Mouse (Mus musculus): Measurements from ENCODE around the gene Dnajc12. TPM values are rescaled to one million over a fixed set of nuclear protein-coding genes. Genes with fewer than 3 reads are reported as not detected.
A peak's percentile ranks its signal among the peaks of the same experiment; 100 is the strongest.

Dnajc12 gene
- 18.4 and 19.9 TPM in 2 replicates for polyA plus RNA-seq (2015; fragmentation: Nextera tagmentation; extraction: Ambion mirVana)

GRCm38 (mm10) chr10:63382372-63383279, at the start of gene Dnajc12:
Dnajc12 (plus strand) TSS chr10:63382443.
- TF ChIP-seq CTCF (IDR thresholded peaks at IDR 0.05; ENCODE audit: low read depth): peak; percentile 87
- H3K4me3 ChIP-seq (replicated peaks; ENCODE audit: low read depth, low read length): peak within 1 kb of the TSS; percentile 53
- ATAC-seq (replicated peaks; ENCODE audit: low FRiP score, low read depth) (peak; percentile 93), DNase-seq (ENCODE audit: low spot score) (peak; percentile 99)
- H3K4me1 ChIP-seq (replicated peaks; ENCODE audit: insufficient read depth, low read length): no peaks in the 10 kb centered on the region
- peak within 1 kb of the TSS; percentile 56 for H3K9ac ChIP-seq (ENCODE audit: low read depth, low read length)
- H3K27ac ChIP-seq: peak within 1 kb of the TSS; percentile 47; the same call in 1 of the 2 replicates
- H3K4me2 ChIP-seq (ENCODE audit: low read length): peak within 1 kb of the TSS; percentile 90
- no peaks in the 10 kb centered on the region for H3K36me3 ChIP-seq (ENCODE audit: insufficient read depth, low read length)
- no peaks in the 10 kb centered on the region for H3K27me3 ChIP-seq (ENCODE audit: insufficient read depth, low read length)
- 1% methylated on average over 28 of the region's 28 CpGs for WGBS
- H3K9me3 ChIP-seq (replicated peaks; ENCODE audit: low read length): no peaks in the 10 kb centered on the region

DNA sequence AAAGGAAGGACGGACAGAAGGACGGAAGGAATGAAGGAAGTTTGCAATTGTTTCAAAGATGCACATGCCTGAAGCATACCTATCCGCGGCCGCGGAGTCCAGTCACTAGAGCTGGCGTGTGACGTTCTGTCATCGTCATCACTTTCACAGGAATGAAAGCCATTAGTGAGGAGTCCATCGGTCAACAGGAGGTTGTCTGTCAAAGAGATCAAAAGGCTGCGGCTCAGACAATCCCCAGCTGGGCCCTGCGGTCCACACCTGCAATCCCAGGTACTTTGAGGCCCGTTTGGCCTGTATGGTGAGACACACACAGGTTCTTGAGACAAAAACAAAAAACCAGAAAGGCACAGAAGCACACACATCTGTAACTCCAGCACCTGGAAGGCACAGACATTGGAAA, 45.3 kb upstream of the Dnajc12 start:
- Histone ChIP-seq H3K27me3 (ENCODE audit: insufficient read depth, low read length) (no peaks in the 10 kb centered on the region), H3K36me3 (ENCODE audit: insufficient read depth, low read length) (0 out of 2 replicates have a peak, but pooled peaks cover 8% of the 10 kb centered on the region), H3K4me1 (replicated peaks; ENCODE audit: insufficient read depth, low read length) (peaks cover 15% of the 10 kb centered on the region), H3K27ac (no peak overlapping the region), H3K9me3 (replicated peaks; ENCODE audit: low read length) (no peaks in the 10 kb centered on the region), H3K4me3 (replicated peaks; ENCODE audit: low read depth, low read length) (peak overlapping the region; percentile 84; the same call in 1 of the 2 replicates), H3K4me2 (ENCODE audit: low read length) (peak overlapping the region; percentile 64), H3K9ac (ENCODE audit: low read depth, low read length) (peak overlapping the region; percentile 20; the same call in 1 of the 2 replicates)
- DNase-seq (ENCODE audit: low spot score) (no peak), ATAC-seq (replicated peaks; ENCODE audit: low FRiP score, low read depth) (no peak)
- WGBS: 55% methylated on average over 13 of the region's 13 CpGs
- TF ChIP-seq CTCF (IDR thresholded peaks at IDR 0.05; ENCODE audit: low read depth): no peak

- Histone ChIP-seq H3K27me3 (ENCODE audit: insufficient read depth, low read length) (no peaks in the 10 kb centered on the region), H3K4me3 (replicated peaks; ENCODE audit: low read depth, low read length) (peak overlapping the region; percentile 84), H3K9ac (ENCODE audit: low read depth, low read length) (peak overlapping the region; percentile 20; the same call in 1 of the 2 replicates), H3K4me2 (ENCODE audit: low read length) (peak overlapping the region; percentile 64), H3K27ac (no peak overlapping the region), H3K4me1 (replicated peaks; ENCODE audit: insufficient read depth, low read length) (peaks cover 15% of the 10 kb centered on the region), H3K36me3 (ENCODE audit: insufficient read depth, low read length) (0 out of 2 replicates have a peak, but pooled peaks cover 8% of the 10 kb centered on the region), H3K9me3 (replicated peaks; ENCODE audit: low read length) (no peaks in the 10 kb centered on the region)
- no peak for DNase-seq (ENCODE audit: low spot score)
- no peak for ATAC-seq (replicated peaks; ENCODE audit: low FRiP score, low read depth)
- 23% methylated on average over 5 of the region's 5 CpGs for WGBS
- TF ChIP-seq CTCF (IDR thresholded peaks at IDR 0.05; ENCODE audit: low read depth): no peak
These were observed 44.9 kb upstream of the Dnajc12 start for GRCm38 (mm10) chr10:63337326-63337725.

DNA sequence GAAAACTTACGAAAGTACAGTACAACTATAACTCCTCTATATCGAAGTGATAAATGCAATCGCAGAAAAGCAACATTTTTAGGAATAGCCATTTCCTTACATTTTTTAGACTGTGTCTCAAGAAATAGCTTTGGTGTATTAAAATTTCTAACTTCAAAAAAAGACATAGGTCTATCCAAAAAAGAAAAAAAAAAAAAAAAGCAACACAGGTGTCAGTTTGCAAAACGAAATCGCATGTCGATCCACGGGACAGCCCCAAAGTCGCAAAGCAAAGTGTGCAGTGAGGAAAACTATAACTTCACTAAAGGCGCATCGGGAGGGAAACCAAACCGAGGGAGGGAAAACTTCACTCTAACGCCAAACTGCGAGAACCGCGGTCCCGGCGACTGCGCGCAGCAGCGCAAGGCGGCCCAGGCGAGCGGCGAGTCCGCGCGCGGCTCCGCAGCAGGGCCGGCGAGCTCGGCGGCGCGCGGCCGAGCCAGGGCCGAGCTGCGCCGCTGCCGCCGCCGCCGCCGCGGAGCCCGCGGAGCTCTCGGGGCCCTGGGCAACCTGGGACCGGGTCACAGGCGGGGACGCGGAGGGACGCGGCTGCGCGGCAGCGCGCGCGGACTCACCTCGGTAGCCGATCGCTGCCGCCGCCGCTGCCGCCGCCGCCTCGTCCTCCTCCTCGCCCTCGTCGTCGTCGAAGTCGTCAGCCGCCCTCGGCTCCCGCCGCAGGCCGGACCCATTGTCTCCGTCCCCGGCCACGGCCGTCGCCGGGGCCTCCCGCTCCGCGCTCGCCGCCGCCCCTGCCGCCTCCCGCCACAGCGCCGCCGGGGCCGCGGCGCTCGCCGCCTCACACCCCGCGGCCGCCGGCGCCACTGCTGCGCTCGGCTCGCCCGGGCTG, 44.0 kb upstream of the Dnajc12 start:
- no peaks in the 10 kb centered on the region for H3K9me3 ChIP-seq (replicated peaks; ENCODE audit: low read length)
- DNase-seq (ENCODE audit: low spot score) (peak; percentile 60), ATAC-seq (replicated peaks; ENCODE audit: low FRiP score, low read depth) (peak; percentile 79)
- no peaks in the 10 kb centered on the region for H3K27me3 ChIP-seq (ENCODE audit: insufficient read depth, low read length)
- peak overlapping the region; percentile 99 for H3K9ac ChIP-seq (ENCODE audit: low read depth, low read length)
- H3K4me1 ChIP-seq (replicated peaks; ENCODE audit: insufficient read depth, low read length): peaks cover 15% of the 10 kb centered on the region
- H3K36me3 ChIP-seq (ENCODE audit: insufficient read depth, low read length): 0 out of 2 replicates have a peak, but pooled peaks cover 6% of the 10 kb centered on the region
- H3K4me3 ChIP-seq (replicated peaks; ENCODE audit: low read depth, low read length): peak overlapping the region; percentile 84
- TF ChIP-seq CTCF (IDR thresholded peaks at IDR 0.05; ENCODE audit: low read depth): no peak
- H3K27ac ChIP-seq: peak overlapping the region; percentile 97
- WGBS: under 1% methylated on average over 95 of the region's 113 CpGs
- H3K4me2 ChIP-seq (ENCODE audit: low read length): peak overlapping the region; percentile 64

GRCm38 (mm10) chr10:63338914-63339643, 43.2 kb upstream of the Dnajc12 start:
- Histone ChIP-seq H3K9ac (ENCODE audit: low read depth, low read length) (peak overlapping the region; percentile 99), H3K9me3 (replicated peaks; ENCODE audit: low read length) (no peaks in the 10 kb centered on the region), H3K4me1 (replicated peaks; ENCODE audit: insufficient read depth, low read length) (peaks cover 15% of the 10 kb centered on the region), H3K4me2 (ENCODE audit: low read length) (peak overlapping the region; percentile 64), H3K27ac (peak overlapping the region; percentile 97), H3K4me3 (replicated peaks; ENCODE audit: low read depth, low read length) (peak overlapping the region; percentile 84), H3K27me3 (ENCODE audit: insufficient read depth, low read length) (no peaks in the 10 kb centered on the region), H3K36me3 (ENCODE audit: insufficient read depth, low read length) (0 out of 2 replicates have a peak, but pooled peaks cover 6% of the 10 kb centered on the region)
- peak; percentile 94 for ATAC-seq (replicated peaks; ENCODE audit: low FRiP score, low read depth)
- DNase-seq (ENCODE audit: low spot score): peak; percentile 94
- no peak for TF ChIP-seq CTCF (IDR thresholded peaks at IDR 0.05; ENCODE audit: low read depth)
- WGBS: under 1% methylated on average over 55 of the region's 74 CpGs
